In genomic region chr13:39226829-39227228, GRCm38 (mm10) we compare ENCODE assay signal across 24 mouse cellular contexts.
DNase-seq lines count a peak whose midpoint lies in the region; ATAC-seq and TF ChIP-seq lines count a peak whose summit lies in the region.
"Had no signal": no experiment of that assay in that cellular context is flagged by ENCODE, and none has a peak within 500 bp of the region (broad histone marks: within the 10 kb centered on the region; RNA-seq: fewer than 3 reads in every experiment).

No protein-coding gene starts in this region.

- H3K9me3 ChIP-seq in embryonic facial prominence, embryonic 12.5 days, result no peaks in the 10 kb centered on the region
- no peaks in the 10 kb centered on the region for H3K9me3 ChIP-seq in embryonic facial prominence, embryonic 10.5 days
- no peaks in the 10 kb centered on the region for H3K9me3 ChIP-seq in midbrain, embryonic 15.5 days
- H3K9me3 ChIP-seq: embryonic facial prominence, embryonic 15.5 days; forebrain, embryonic 15.5 days; heart, embryonic 10.5 days; hindbrain, embryonic 12.5 days had no signal

- no peaks in the 10 kb centered on the region for H3K27me3 ChIP-seq in embryonic facial prominence, embryonic 12.5 days
- H3K27me3 ChIP-seq in embryonic facial prominence, embryonic 10.5 days (replicated peaks; ENCODE audit: low read depth, poor library complexity, severe bottlenecking), result no peaks in the 10 kb centered on the region
- H3K27me3 ChIP-seq in midbrain, embryonic 15.5 days (replicated peaks), result no peaks in the 10 kb centered on the region
- H3K27me3 ChIP-seq: CH12.LX; embryonic facial prominence, embryonic 15.5 days; forebrain, embryonic 15.5 days; hindbrain, embryonic 12.5 days had no signal

- H3K4me2 ChIP-seq in embryonic facial prominence, embryonic 12.5 days (replicated peaks), result no peak overlapping the region
- H3K4me2 ChIP-seq in midbrain, embryonic 15.5 days, result no peak overlapping the region
- H3K4me2 ChIP-seq: embryonic facial prominence, embryonic 15.5 days; forebrain, embryonic 15.5 days; hindbrain, embryonic 12.5 days had no signal

- H3K9ac ChIP-seq in embryonic facial prominence, embryonic 12.5 days, result no peak overlapping the region
- H3K9ac ChIP-seq in midbrain, embryonic 15.5 days, result no peak overlapping the region
- H3K9ac ChIP-seq: embryonic facial prominence, embryonic 15.5 days; forebrain, embryonic 15.5 days; hindbrain, embryonic 12.5 days had no signal

- no peak for ATAC-seq in embryonic facial prominence, embryonic 12.5 days (ENCODE audit: insufficient number of reproducible peaks, insufficient read depth, low FRiP score, low TSS enrichment)
- ATAC-seq in midbrain, embryonic 15.5 days (replicated peaks), result no peak
- ATAC-seq: activated CD4-positive, CD25-positive, alpha-beta regulatory T cell, adult 4 months; forebrain, embryonic 15.5 days; hindbrain, embryonic 16.5 days; inflammation-experienced regulatory T-cells, adult 6 months had no signal

- no peak for TF ChIP-seq CTCF in embryonic fibroblast, embryonic 13.5 days (IDR thresholded peaks at IDR 0.05; ENCODE audit: borderline replicate concordance, insufficient read depth, low read length)

- no peaks in the 10 kb centered on the region for H3K36me3 ChIP-seq in embryonic facial prominence, embryonic 12.5 days
- H3K36me3 ChIP-seq in embryonic facial prominence, embryonic 10.5 days (replicated peaks), result no peaks in the 10 kb centered on the region
- H3K36me3 ChIP-seq in midbrain, embryonic 15.5 days (replicated peaks), result no peaks in the 10 kb centered on the region
- H3K36me3 ChIP-seq: embryonic facial prominence, embryonic 15.5 days; forebrain, embryonic 15.5 days; heart, embryonic 10.5 days; hindbrain, embryonic 12.5 days had no signal

- no peak overlapping the region for H3K4me3 ChIP-seq in embryonic facial prominence, embryonic 12.5 days
- H3K4me3 ChIP-seq in embryonic facial prominence, embryonic 10.5 days, result no peak overlapping the region
- no peak overlapping the region for H3K4me3 ChIP-seq in embryonic fibroblast, embryonic 13.5 days (ENCODE audit: insufficient read depth, low read length)
- no peak overlapping the region for H3K4me3 ChIP-seq in midbrain, embryonic 15.5 days
- H3K4me3 ChIP-seq: embryonic facial prominence, embryonic 15.5 days; forebrain, embryonic 15.5 days; heart, embryonic 10.5 days; hindbrain, embryonic 12.5 days had no signal

- 72% methylated on average over 4 of the region's 4 CpGs for WGBS in embryonic facial prominence, embryonic 12.5 days
- WGBS in embryonic facial prominence, embryonic 10.5 days, result 81% methylated on average over 4 of the region's 4 CpGs
- WGBS in midbrain, embryonic 15.5 days, result 78% methylated on average over 4 of the region's 4 CpGs

- no peak for DNase-seq in embryonic facial prominence, embryonic 10.5 days (ENCODE audit: low spot score)
- peak; percentile 32 for DNase-seq in right cerebral cortex, adult 18-20 months
- DNase-seq in right cerebral cortex, postnatal 14 days, result no peak
- peak; percentile 48 for DNase-seq in Muller cell, postnatal 12 days (ENCODE audit: inconsistent ontology term)
- DNase-seq in MN1 (ENCODE audit: low spot score), result no peak
- DNase-seq: adrenal gland, postnatal 14 days; cerebellum, adult 18-20 months; cerebellum, adult 9-11 months; cerebellum, postnatal 36 days; gastrocnemius, postnatal 10 days; heart, adult 18-20 months; heart, postnatal 10 days; heart, postnatal 4 days had no signal

- 0 out of 2 replicates have a peak overlapping the region, but pooled peaks have one; percentile 8 for H3K27ac ChIP-seq in embryonic facial prominence, embryonic 12.5 days
- no peak overlapping the region for H3K27ac ChIP-seq in embryonic facial prominence, embryonic 10.5 days (replicated peaks)
- peak overlapping the region; percentile 35 for H3K27ac ChIP-seq in embryonic fibroblast, embryonic 13.5 days (ENCODE audit: insufficient read depth, low read length)
- no peak overlapping the region for H3K27ac ChIP-seq in midbrain, embryonic 15.5 days
- H3K27ac ChIP-seq: embryonic facial prominence, embryonic 15.5 days; forebrain, embryonic 15.5 days; heart, embryonic 10.5 days; hindbrain, embryonic 12.5 days had no signal

- no peaks in the 10 kb centered on the region for H3K4me1 ChIP-seq in embryonic facial prominence, embryonic 12.5 days
- H3K4me1 ChIP-seq in embryonic facial prominence, embryonic 10.5 days, result no peaks in the 10 kb centered on the region
- H3K4me1 ChIP-seq in embryonic fibroblast, embryonic 13.5 days (ENCODE audit: control insufficient read depth, insufficient read depth, low read length), result peaks cover 7% of the 10 kb centered on the region
- no peaks in the 10 kb centered on the region for H3K4me1 ChIP-seq in midbrain, embryonic 15.5 days
- H3K4me1 ChIP-seq: embryonic facial prominence, embryonic 15.5 days; forebrain, embryonic 15.5 days; heart, embryonic 10.5 days; hindbrain, embryonic 12.5 days had no signal

- no peak for TF ChIP-seq POLR2A in embryonic fibroblast, embryonic 13.5 days (IDR thresholded peaks at IDR 0.05; ENCODE audit: low read depth, low read length)

Comparison
In these comparisons a context has a peak if more than half of its experiments do, and no peak if none do; other contexts are left out.
1. H3K27ac ChIP-seq: peak in embryonic facial prominence, embryonic 12.5 days (single experiment) and embryonic fibroblast, embryonic 13.5 days (single experiment); none in embryonic facial prominence, embryonic 10.5 days (single experiment) and midbrain, embryonic 15.5 days (single experiment).
2. DNase-seq: peak in right cerebral cortex, adult 18-20 months (single experiment) and Muller cell, postnatal 12 days (single experiment); none in embryonic facial prominence, embryonic 10.5 days (single experiment), right cerebral cortex, postnatal 14 days (single experiment) and MN1 (single experiment).